Mouse (Mus musculus) bone marrow macrophage, adult 2 months (primary cell): ENCODE results near the gene Rabif. TPM values are rescaled to one million over a fixed set of nuclear protein-coding genes. Genes with fewer than 3 reads are reported as not detected.
"Not testable (repeated sequence)": the region's sequence is repeated elsewhere in the genome, so short reads cannot be mapped to it uniquely, and the experiment has no call there.

ENCODE experiments used
- H3K27ac ChIP-seq: 2 replicates; pipeline ENCODE4 v1.5.1; 2012; ENCODE audit warnings: low read depth, low read length; ENCODE audit not compliant: insufficient read depth
- H3K4me1 ChIP-seq: 2 replicates; pipeline ENCODE4 v1.6.1; 2012; ENCODE audit warnings: low read length; ENCODE audit not compliant: control insufficient read depth, insufficient read depth
- H3K4me3 ChIP-seq: 2 replicates; pipeline ENCODE4 v1.5.1; 2012; ENCODE audit warnings: mild to moderate bottlenecking, low read length, moderate library complexity; ENCODE audit not compliant: insufficient read depth
- CTCF ChIP-seq: IDR thresholded peaks from 2 replicates; pipeline ENCODE4 v1.5.1; 2012; ENCODE audit warnings: low read depth, mild to moderate bottlenecking, low read length, moderate library complexity
- POLR2A ChIP-seq: IDR thresholded peaks from 2 replicates; pipeline ENCODE4 v1.6.1; 2012; ENCODE audit warnings: mild to moderate bottlenecking, low read depth, low read length, borderline replicate concordance
- polyA plus RNA-seq: library from polyadenylated mRNA; stranded (reverse); fragments of >200 nt; gene quantifications from 2 replicates; pipeline ENCODE4 v1.2.4, GENCODE M21; 2012; ENCODE audit not compliant: missing spikeins, insufficient read depth, insufficient read length

Rabif gene
- polyA plus RNA-seq, 1 experiment: 15.1 TPM

- H3K27ac ChIP-seq: no peak overlapping the region
- H3K4me1 ChIP-seq: no peaks in the 10 kb centered on the region
- no peak for TF ChIP-seq CTCF
- TF ChIP-seq POLR2A: no peak
- H3K4me3 ChIP-seq: no peak overlapping the region
These were observed 11.8 kb downstream of the Rabif start for GRCm38 (mm10) chr1:134506201-134506600.

GRCm38 (mm10) chr1:134510018-134510417 lies 15.6 kb downstream of the Rabif start:
- H3K27ac ChIP-seq: no peak overlapping the region
- H3K4me1 ChIP-seq: peaks cover 5% of the 10 kb centered on the region
- H3K4me3 ChIP-seq: no peak overlapping the region
- no peak for TF ChIP-seq POLR2A
- no peak for TF ChIP-seq CTCF

GRCm38 (mm10) chr1:134512183-134512582 lies 17.7 kb downstream of the Rabif start:
- H3K4me1 ChIP-seq: peaks cover 5% of the 10 kb centered on the region
- TF ChIP-seq CTCF: no peak
- no peak for TF ChIP-seq POLR2A

DNA sequence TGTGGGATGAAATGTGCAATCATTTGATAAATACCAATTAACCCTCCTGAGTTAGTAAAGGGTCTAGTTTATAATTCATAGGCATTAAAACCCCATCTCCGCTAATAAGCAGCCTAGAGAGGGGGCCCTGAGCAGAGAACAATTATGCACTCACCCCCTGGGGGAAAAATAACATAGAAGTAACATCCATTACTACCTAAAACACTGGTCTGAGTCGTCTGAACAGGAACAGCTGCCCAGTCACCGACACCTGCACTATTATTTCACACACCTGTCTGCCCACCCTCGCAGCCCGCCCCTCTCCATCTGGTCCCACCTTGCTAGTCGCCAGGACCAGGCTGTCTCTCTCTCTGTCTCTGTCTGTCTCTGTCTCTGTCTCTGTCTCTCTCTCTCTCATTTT lies 18.1 kb downstream of the Rabif start:
- Histone ChIP-seq H3K27ac (no peak overlapping the region), H3K4me1 (peaks cover 5% of the 10 kb centered on the region), H3K4me3 (no peak overlapping the region)
- TF ChIP-seq CTCF (no peak), POLR2A (no peak)

More at GRCm38 (mm10) chr1:134512183-134512582, 17.7 kb downstream of the Rabif start:
- no peak overlapping the region for H3K27ac ChIP-seq
- H3K4me3 ChIP-seq: no peak overlapping the region

- TF ChIP-seq POLR2A (no peak), CTCF (no peak)
- no peak overlapping the region for H3K27ac ChIP-seq
- peak overlapping the region; percentile 46 for H3K4me3 ChIP-seq
These were observed 18.9 kb downstream of the Rabif start for GRCm38 (mm10) chr1:134513312-134513860.

GRCm38 (mm10) chr1:134513876-134514590 lies 19.6 kb downstream of the Rabif start:
- Histone ChIP-seq H3K4me3 (peak overlapping the region; percentile 46), H3K4me1 (peaks cover 5% of the 10 kb centered on the region)
- TF ChIP-seq CTCF (no peak), POLR2A (no peak)

More at GRCm38 (mm10) chr1:134513312-134513860, 18.9 kb downstream of the Rabif start:
- peaks cover 5% of the 10 kb centered on the region for H3K4me1 ChIP-seq

DNA sequence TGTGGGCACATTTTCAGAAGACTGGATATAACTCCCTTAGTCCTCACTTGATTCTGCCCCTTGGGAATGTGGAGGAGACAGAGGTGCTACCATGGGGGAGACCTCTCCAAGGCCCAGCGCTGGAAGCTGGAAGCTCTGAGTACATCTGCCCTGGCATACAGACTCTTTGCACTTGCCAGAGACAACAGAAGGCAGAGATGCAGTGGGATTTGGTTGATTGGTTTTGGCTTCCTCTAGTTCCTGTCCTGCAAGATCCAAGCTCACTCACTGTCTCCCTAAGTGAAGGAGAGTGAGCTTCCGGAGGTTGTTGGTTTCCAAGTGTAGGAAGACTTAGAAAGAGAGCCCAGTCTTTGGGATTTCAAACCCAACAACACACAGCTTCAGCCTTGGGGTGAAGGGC lies 21.4 kb downstream of the Rabif start:
- Histone ChIP-seq H3K4me1 (peaks cover 5% of the 10 kb centered on the region), H3K4me3 (no peak overlapping the region), H3K27ac (no peak overlapping the region)
- TF ChIP-seq POLR2A: no peak
- TF ChIP-seq CTCF: no peak

More at GRCm38 (mm10) chr1:134513876-134514590, 19.6 kb downstream of the Rabif start:
- H3K27ac ChIP-seq: no peak overlapping the region

DNA sequence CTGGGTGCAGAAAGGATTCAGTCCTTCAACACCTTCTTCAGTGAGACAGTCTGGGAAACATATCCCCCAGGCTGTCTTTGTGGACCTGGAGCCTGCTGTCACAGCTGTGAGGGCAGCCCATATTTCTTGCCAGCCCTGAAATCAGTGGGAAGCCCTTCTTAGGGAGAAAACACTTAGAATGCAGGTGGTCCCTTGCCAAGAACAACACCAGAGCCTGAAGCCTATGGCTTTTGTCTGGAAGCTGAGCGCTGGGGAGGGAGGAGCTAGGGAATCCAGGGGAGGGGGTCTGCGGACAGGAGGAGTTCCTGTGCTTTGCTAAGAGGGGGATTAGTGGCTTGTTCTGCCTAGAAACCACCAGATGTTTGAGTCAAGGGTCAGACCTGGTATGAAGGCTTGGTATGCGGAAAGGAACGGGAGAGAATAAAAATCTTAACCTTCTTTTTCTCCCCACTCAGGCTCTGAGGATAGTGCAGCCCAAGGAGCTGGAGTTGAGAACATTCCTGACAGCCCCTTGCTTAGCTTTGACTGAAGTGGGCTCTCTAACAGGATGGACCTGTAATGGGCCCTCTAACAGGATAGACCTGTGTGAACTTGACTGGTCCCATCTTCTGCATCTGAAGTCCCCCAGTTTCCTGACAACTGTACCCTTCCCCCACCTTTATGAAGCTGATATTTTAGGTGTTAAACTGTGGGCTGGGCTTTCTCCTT lies 22.2 kb downstream of the Rabif start:
- Histone ChIP-seq H3K27ac (no peak overlapping the region), H3K4me3 (no peak overlapping the region), H3K4me1 (peaks cover 5% of the 10 kb centered on the region)
- no peak for TF ChIP-seq POLR2A
- no peak for TF ChIP-seq CTCF

DNA sequence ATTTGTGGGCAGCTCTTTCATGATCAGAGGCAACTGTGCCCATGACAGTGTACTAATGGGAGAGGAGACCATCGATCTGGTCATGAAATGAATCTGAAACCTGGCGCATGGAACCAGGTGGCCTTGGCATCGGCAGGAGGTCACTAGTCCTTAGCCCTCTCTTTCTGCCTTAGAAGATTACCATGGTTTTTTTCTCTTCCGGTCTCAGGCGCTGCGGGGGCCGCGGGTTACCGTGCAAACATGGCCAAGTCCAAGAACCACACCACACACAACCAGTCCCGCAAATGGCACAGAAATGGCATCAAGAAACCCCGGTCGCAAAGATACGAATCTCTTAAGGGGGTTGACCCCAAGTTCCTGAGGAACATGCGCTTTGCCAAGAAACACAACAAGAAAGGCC lies 23.4 kb downstream of the Rabif start:
- not testable (repeated sequence) for H3K4me3 ChIP-seq, H3K27ac ChIP-seq, H3K4me1 ChIP-seq

DNA sequence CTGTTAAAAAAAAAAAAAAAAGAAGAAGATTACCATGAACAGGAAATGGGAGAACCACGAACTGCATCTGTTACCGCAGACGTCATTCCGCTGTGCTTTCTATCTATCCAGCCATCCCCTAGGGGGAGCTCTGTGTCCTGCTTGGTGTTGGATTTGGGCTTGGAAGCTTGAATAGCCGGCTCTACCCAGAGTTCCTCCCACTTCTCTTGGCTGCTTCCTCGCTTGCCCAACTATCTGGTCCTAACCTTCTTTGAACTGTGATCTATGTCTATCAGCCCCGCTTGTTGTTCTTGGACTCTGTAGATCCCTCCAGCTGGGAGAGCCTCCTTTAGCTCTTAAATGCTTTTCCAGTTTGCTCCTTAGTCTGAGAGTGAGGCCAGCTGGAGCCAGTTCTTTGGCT lies 24.2 kb downstream of the Rabif start:
- Histone ChIP-seq H3K4me3 (no peak overlapping the region), H3K27ac (no peak overlapping the region), H3K4me1 (no peaks in the 10 kb centered on the region)
- TF ChIP-seq CTCF: peak; percentile 56
- no peak for TF ChIP-seq POLR2A

DNA sequence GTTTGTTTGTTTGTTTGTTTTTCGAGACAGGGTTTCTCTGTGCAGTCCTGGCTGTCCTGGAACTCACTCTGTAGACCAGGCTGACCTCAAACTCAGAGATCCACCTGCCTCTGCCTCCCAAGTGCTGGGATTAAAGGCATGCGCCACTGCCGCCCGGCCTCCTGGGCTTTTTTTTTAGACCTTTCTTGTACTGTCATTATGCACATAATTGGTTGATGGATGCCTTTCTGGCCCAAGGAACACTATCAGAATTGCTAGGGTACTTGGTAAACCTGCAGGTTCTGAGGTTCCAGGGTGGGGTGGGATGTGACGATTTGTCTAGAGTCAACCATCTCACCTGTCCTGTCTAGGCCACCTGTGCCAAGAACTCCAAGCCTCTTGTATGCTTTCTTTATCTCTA lies 24.8 kb downstream of the Rabif start:
- not testable (repeated sequence) for H3K4me1 ChIP-seq, H3K4me3 ChIP-seq, H3K27ac ChIP-seq
